Mouse (Mus musculus) lung, postnatal 0 days (tissue): ENCODE results near the gene Ttll11. TPM values are rescaled to one million over a fixed set of nuclear protein-coding genes. Genes with fewer than 3 reads are reported as not detected.

Source experiments
- ATAC-seq: fragments of 200-750 bp; cut with Nextera tagmentation; 2 replicates; pipeline ENCODE4 v1.8.0; 2017; ENCODE audit warnings: moderate library complexity
- DNase-seq: peaks from one replicate; pipeline ENCODE4 v3.0.0-alpha.2; 2016; ENCODE audit warnings: low spot score
- H3K27ac ChIP-seq: fragments of 300-500 bp; sonication (generic); 2 replicates; pipeline ENCODE4 v1.5.1; 2014; ENCODE audit warnings: antibody characterized with exemption, mild to moderate bottlenecking, low read length, mixed read lengths
- H3K27me3 ChIP-seq: fragments of 300-500 bp; sonication (generic); replicated peaks from 2 replicates; pipeline ENCODE4 v1.6.1; 2014; ENCODE audit warnings: low read length, mixed read lengths; ENCODE audit not compliant: insufficient read depth
- H3K36me3 ChIP-seq: fragments of 300-500 bp; sonication (generic); 2 replicates; pipeline ENCODE4 v1.6.1; 2014; ENCODE audit warnings: low read length, mixed read lengths; ENCODE audit not compliant: insufficient read depth
- H3K4me1 ChIP-seq: fragments of 300-500 bp; sonication (generic); 2 replicates; pipeline ENCODE4 v1.6.1; 2014; ENCODE audit warnings: antibody characterized with exemption, low read depth, low read length, mixed read lengths; ENCODE audit not compliant: insufficient read depth
- H3K4me2 ChIP-seq: fragments of 300-500 bp; sonication (generic); replicated peaks from 2 replicates; pipeline ENCODE4 v1.6.1; 2014; ENCODE audit warnings: low read depth, mild to moderate bottlenecking, low read length, moderate library complexity, mixed read lengths
- H3K4me3 ChIP-seq: fragments of 300-500 bp; sonication (generic); 2 replicates; pipeline ENCODE4 v1.5.1; 2014; ENCODE audit warnings: low read depth, low read length
- H3K9ac ChIP-seq: fragments of 300-500 bp; sonication (generic); replicated peaks from 2 replicates; pipeline ENCODE4 v1.6.1; 2014; ENCODE audit warnings: low read depth, mild to moderate bottlenecking
- H3K9me3 ChIP-seq: fragments of 300-500 bp; sonication (generic); 2 replicates; pipeline ENCODE4 v1.6.1; 2016; ENCODE audit warnings: low read length, mixed read lengths
- CTCF ChIP-seq: IDR thresholded peaks from 2 replicates; pipeline ENCODE4 v1.5.1; 2016; ENCODE audit warnings: antibody characterized with exemption, mild to moderate bottlenecking
- EP300 ChIP-seq: IDR thresholded peaks from 2 replicates; pipeline ENCODE4 v1.6.1; 2016; ENCODE audit warnings: antibody characterized with exemption, mild to moderate bottlenecking, control low read depth
- WGBS: fragments of 180-500 bp; shearing (Covaris S2); extraction: QIAGEN DNeasy Blood & Tissue Kit; methylation state at CpG from one replicate; pipeline ENCODE4 v1.1.7; 2014; 5-methylcytosine and 5-hydroxymethylcytosine counted together
- polyA plus RNA-seq: library from polyadenylated mRNA; unstranded; fragments of >200 nt; fragmentation: Nextera tagmentation; extraction: Ambion mirVana; gene quantifications from 2 replicates; pipeline ENCODE4 v1.2.1, GENCODE M21; 2015

Ttll11 gene
- polyA plus RNA-seq, 1 experiment from 2014 or later: 2.1 TPM

DNA sequence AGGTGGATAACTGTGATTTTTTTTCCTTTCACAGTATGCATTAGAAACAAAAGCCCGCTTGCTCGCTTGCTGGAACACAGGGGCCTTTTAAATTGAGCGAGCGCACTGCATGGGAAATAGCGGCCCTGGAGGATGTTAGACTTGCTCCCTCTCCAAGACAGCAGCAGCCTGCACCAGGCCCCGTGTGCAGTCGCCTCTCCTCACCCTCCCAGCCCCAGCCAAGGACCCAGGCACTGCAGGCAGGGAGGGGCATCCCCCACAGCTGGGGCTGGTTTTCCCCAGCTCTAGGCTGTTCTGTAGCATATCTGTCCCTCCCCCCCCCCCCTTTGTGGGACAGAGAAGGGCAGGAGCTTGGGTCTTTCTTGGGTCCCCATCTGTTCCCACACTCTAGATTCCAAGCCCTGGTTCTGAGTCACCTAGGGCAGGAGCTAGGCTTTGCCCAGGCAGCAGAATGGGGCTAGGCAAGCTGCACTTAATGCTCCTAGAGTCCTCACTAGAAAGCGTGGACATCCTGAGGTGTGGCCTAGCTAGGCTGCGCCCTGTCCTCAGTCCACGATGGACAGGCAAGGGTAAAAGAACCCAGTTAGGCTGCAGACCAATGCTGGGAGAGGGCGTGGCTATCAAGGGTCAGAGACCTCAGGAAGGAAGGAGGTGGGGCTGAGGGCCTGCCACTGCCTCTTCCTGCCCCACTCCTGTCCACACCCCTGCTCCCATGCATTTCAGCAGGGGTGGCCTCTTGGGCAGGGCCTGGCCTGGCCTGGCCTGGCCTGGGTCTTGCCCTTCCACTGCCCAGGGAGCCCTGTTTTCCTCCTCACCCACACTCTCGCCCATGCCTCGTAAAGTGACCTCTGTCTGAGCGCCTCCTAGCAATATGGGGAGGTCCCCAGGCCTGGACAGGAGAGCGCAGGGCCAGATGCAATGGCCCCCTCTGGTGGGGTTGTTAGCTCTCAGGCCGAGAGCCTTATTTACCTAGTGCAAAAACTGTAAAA, 250.3 kb downstream of the Ttll11 start:
- H3K4me1 ChIP-seq: peaks cover 14% of the 10 kb centered on the region
- no peak overlapping the region for H3K4me3 ChIP-seq
- peak overlapping the region; percentile 51; the same call in 1 of the 2 replicates for H3K27ac ChIP-seq
- no peak overlapping the region for H3K9ac ChIP-seq
- DNase-seq (peak; percentile 93), ATAC-seq (peak; percentile 92)
- no peaks in the 10 kb centered on the region for H3K9me3 ChIP-seq
- 33% methylated on average over 15 of the region's 16 CpGs for WGBS
- peaks cover 14% of the 10 kb centered on the region for H3K36me3 ChIP-seq
- H3K4me2 ChIP-seq: no peak overlapping the region
- no peaks in the 10 kb centered on the region for H3K27me3 ChIP-seq
- TF ChIP-seq CTCF: peak; percentile 76
- TF ChIP-seq EP300: peak; percentile 44; the same call in 1 of the 2 replicates

DNA sequence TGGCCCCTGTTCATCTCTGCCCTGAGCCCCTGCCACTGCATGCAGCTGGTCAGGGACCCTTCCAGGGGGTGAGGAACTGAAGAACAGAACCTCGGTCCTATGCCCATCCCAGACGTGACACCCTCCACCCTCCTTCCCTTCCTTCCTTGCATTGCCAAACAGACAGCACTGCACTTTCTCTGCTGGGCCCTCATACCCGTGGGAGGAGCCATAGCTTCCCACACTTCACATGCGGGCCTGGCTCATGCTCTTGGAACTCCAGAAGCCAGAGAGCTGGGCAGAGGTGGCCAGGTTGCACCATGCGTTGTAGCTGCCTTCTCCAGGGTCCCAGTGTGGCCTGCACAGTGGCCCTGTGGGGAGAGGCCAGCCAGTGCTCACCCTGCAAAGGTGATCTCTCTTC, 251.1 kb downstream of the Ttll11 start:
- peaks cover 14% of the 10 kb centered on the region for H3K4me1 ChIP-seq
- H3K4me3 ChIP-seq: no peak overlapping the region
- ATAC-seq: no peak
- DNase-seq: peak; percentile 32
- 21% methylated on average over 5 of the region's 5 CpGs for WGBS
- no peak overlapping the region for H3K4me2 ChIP-seq
- TF ChIP-seq CTCF (no peak), EP300 (no peak)
- no peaks in the 10 kb centered on the region for H3K27me3 ChIP-seq
- H3K9ac ChIP-seq: no peak overlapping the region; the same call in 1 of the 2 replicates
- H3K36me3 ChIP-seq: peaks cover 17% of the 10 kb centered on the region
- H3K27ac ChIP-seq: no peak overlapping the region
- no peaks in the 10 kb centered on the region for H3K9me3 ChIP-seq

DNA sequence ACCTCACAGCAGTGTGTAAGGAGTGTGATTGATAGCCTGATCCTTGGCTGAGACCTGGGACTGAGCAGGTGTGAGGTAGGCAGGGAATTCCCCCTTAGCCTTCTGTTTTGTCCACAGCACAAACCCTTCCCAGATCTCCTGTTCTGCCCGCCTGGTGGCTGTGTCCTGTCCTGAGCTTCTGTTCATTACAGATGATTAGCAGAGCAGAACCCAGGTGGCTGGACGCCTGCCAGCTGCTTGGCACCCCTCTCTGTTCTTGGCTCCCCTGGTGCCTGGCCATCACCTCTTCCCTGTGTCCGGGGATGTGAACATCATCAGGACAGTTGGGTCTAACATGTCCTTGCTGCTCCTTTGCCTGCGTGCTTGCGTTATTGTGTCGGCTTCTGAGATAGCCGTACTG, 256.0 kb downstream of the Ttll11 start:
- Histone ChIP-seq H3K27ac (no peak overlapping the region), H3K4me2 (no peak overlapping the region), H3K4me3 (no peak overlapping the region), H3K9me3 (no peaks in the 10 kb centered on the region), H3K9ac (no peak overlapping the region), H3K27me3 (no peaks in the 10 kb centered on the region), H3K36me3 (peaks cover 59% of the 10 kb centered on the region), H3K4me1 (peaks cover under 1% of the 10 kb centered on the region)
- WGBS: 87% methylated on average over 7 of the region's 7 CpGs
- ATAC-seq (no peak), DNase-seq (no peak)
- no peak for TF ChIP-seq CTCF
- no peak for TF ChIP-seq EP300

DNA sequence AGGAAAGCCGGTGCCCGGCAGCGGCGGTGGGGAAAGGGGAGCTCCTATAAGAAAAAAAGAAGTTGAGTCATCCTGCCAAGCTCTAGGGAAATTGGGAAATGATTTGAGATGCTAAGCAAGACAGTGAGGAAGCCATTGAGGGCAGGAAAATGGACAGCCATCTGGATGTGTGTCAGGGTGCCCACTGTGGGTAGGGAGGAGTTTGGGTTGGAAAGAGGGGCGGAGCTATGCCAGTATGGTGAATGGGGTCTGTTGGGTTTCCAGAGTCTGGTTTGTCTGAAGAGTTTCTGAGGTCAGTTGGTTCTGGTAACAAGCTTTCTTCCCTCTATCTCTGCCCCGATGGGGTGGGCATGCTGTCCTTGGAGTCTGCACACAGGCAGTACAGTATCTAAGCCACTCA, 256.4 kb downstream of the Ttll11 start:
- H3K36me3 ChIP-seq: peaks cover 58% of the 10 kb centered on the region
- no peaks in the 10 kb centered on the region for H3K4me1 ChIP-seq
- no peaks in the 10 kb centered on the region for H3K27me3 ChIP-seq
- no peak overlapping the region for H3K9ac ChIP-seq
- ATAC-seq (no peak), DNase-seq (no peak)
- no peak overlapping the region for H3K4me3 ChIP-seq
- H3K4me2 ChIP-seq: no peak overlapping the region
- H3K27ac ChIP-seq: no peak overlapping the region
- TF ChIP-seq EP300: no peak
- TF ChIP-seq CTCF: no peak
- 96% methylated on average over 6 of the region's 6 CpGs for WGBS
- H3K9me3 ChIP-seq: no peaks in the 10 kb centered on the region

DNA sequence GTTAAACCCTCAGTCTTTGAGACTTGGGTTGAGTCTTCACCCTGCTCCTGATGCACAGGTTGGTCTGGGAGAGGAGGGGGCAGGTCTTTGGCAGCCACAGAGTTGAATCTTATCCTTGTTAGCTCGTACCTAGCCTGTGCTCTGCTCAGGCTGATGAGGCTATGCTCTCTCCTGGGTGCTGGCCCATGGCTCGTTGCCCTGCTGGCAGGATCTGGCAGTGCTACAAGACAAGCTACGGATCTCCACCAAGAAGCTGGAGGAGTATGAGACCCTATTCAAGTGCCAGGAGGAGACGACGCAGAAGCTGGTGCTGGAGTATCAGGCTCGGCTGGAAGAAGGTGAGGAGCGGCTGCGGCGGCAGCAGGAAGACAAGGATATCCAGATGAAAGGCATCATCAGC, 256.9 kb downstream of the Ttll11 start:
- Histone ChIP-seq H3K27me3 (no peaks in the 10 kb centered on the region), H3K4me1 (no peaks in the 10 kb centered on the region), H3K9ac (no peak overlapping the region), H3K4me3 (no peak overlapping the region), H3K4me2 (no peak overlapping the region), H3K9me3 (no peaks in the 10 kb centered on the region), H3K27ac (no peak overlapping the region), H3K36me3 (peaks cover 53% of the 10 kb centered on the region)
- DNase-seq (no peak), ATAC-seq (no peak)
- WGBS: 85% methylated on average over 9 of the region's 9 CpGs
- TF ChIP-seq CTCF (no peak), EP300 (no peak)

DNA sequence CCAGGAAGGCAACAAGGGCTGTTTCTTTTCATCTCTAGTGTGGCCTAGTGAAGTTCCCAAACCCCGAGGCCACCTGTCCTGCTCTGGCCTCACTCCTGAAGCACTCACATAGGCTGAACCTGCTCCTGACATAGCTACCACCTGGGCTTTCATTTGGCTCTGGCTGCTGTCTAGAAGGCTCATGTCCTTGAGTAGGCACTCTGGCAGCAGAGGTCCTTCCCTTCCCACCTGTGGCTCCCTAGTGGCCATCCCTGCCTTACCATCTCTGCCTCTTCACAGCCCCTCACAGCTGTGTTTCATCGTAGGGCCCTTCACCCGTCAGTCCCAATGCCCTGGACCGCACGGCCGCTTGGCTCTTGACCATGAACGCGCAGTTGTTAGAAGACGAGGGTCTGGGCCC, 258.8 kb downstream of the Ttll11 start:
- Histone ChIP-seq H3K4me1 (no peaks in the 10 kb centered on the region), H3K27ac (no peak overlapping the region), H3K4me3 (no peak overlapping the region), H3K36me3 (peaks cover 57% of the 10 kb centered on the region), H3K9ac (no peak overlapping the region), H3K9me3 (no peaks in the 10 kb centered on the region), H3K27me3 (no peaks in the 10 kb centered on the region), H3K4me2 (no peak overlapping the region)
- DNase-seq (no peak), ATAC-seq (no peak)
- 88% methylated on average over 9 of the region's 9 CpGs for WGBS
- no peak for TF ChIP-seq EP300
- no peak for TF ChIP-seq CTCF
